12 mouse cellular contexts compared by ENCODE assay signal in genomic region chr15:75132346-75132745, GRCm38 (mm10). TPM values are rescaled to one million over a fixed set of nuclear protein-coding genes. Genes with fewer than 3 reads are reported as not detected.
"Had no signal": no experiment of that assay in that cellular context is flagged by ENCODE, and none has a peak within 500 bp of the region (broad histone marks: within the 10 kb centered on the region; RNA-seq: fewer than 3 reads in every experiment).

No protein-coding gene starts in this region.

RNA-seq across cellular contexts. Expression of gene Ly6c2, which starts 20.6 kb away (rescaled TPM):
- total RNA-seq: midbrain, postnatal 0 days had no signal
- polyA plus RNA-seq: midbrain, embryonic 11.5 days; midbrain, embryonic 13.5 days; neural tube, embryonic 12.5 days; neural tube, embryonic 14.5 days had no signal

RNA-seq across cellular contexts. Expression of gene Ly6g, which starts 22.7 kb away (rescaled TPM):
- total RNA-seq: midbrain, postnatal 0 days; monocyte, adult 5-6 weeks had no signal
- polyA plus RNA-seq: lung, embryonic 15.5 days; macrophage; midbrain, embryonic 11.5 days; midbrain, embryonic 13.5 days; midbrain, embryonic 15.5 days; midbrain, postnatal 0 days; neural tube, embryonic 12.5 days; neural tube, embryonic 14.5 days; stomach, postnatal 0 days; testis, adult 2 months; urinary bladder, adult 2 months had no signal
